In the genomic region with DNA sequence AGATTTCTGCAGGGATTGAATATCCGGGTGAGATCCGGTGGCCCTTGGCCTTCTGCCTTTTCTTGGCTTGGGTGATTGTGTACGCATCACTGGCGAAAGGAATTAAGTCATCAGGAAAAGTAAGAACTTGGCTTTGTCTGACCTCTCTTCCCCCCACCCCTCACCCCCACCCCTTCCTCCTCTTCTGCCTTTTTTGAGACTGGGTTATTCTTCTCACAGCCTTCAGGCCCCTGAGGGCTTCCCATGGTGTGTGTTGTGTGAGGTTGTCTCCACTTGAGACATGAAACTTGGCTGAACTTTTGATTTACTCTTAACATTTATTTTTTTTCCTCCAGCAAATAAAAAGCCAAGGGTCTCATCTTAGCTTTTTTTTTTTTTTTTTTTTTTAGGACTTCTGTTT, we compare ENCODE assay signal across 29 mouse cellular contexts. TPM values are rescaled to one million over a fixed set of nuclear protein-coding genes. Genes with fewer than 3 reads are reported as not detected.
"Had no signal": no experiment of that assay in that cellular context is flagged by ENCODE, and none has a peak within 500 bp of the region (broad histone marks: within the 10 kb centered on the region; RNA-seq: fewer than 3 reads in every experiment).

No protein-coding gene starts in this region.

- H3K4me1 ChIP-seq: heart, embryonic 10.5 days; heart, embryonic 12.5 days; hindbrain, embryonic 12.5 days; intestine, embryonic 15.5 days; limb, embryonic 13.5 days; liver, embryonic 13.5 days; liver, embryonic 15.5 days had no signal

- H3K27ac ChIP-seq: gastrocnemius, adult 2 months; heart, embryonic 10.5 days; hindbrain, embryonic 10.5 days; hindbrain, embryonic 12.5 days; hindbrain, embryonic 14.5 days; intestine, embryonic 15.5 days; layer of hippocampus, adult 2 months; left cerebral cortex, adult 2 months; limb, embryonic 13.5 days; liver, embryonic 13.5 days; liver, embryonic 15.5 days had no signal

- H3K9ac ChIP-seq: heart, embryonic 12.5 days; hindbrain, embryonic 12.5 days; hindbrain, embryonic 14.5 days; intestine, embryonic 15.5 days; limb, embryonic 13.5 days; liver, embryonic 13.5 days; liver, embryonic 15.5 days had no signal

- ATAC-seq: hindbrain, embryonic 16.5 days; inflammation-experienced regulatory T-cells, adult 6 months; intestine, embryonic 15.5 days; intestine, postnatal 0 days had no signal

- DNase-seq: gastrocnemius, adult 2 months; gastrocnemius, postnatal 10 days; gastrocnemius, postnatal 25 days; heart, adult 18-20 months; heart, postnatal 10 days; heart, postnatal 4 days; kidney, adult 18-20 months; kidney, adult 8-10 months; kidney, postnatal 10 days; kidney, postnatal 4 days; liver; liver, embryonic 13.5 days had no signal

- H3K4me3 ChIP-seq: gastrocnemius, adult 2 months; heart, embryonic 10.5 days; heart, embryonic 12.5 days; hindbrain, embryonic 10.5 days; hindbrain, embryonic 12.5 days; intestine, embryonic 15.5 days; layer of hippocampus, adult 2 months; left cerebral cortex, adult 2 months; limb, embryonic 13.5 days; liver, embryonic 13.5 days; liver, embryonic 15.5 days had no signal

- H3K27me3 ChIP-seq: intestine, embryonic 15.5 days; limb, embryonic 13.5 days; liver, embryonic 13.5 days; liver, embryonic 15.5 days had no signal

- H3K9me3 ChIP-seq: heart, embryonic 10.5 days; heart, embryonic 12.5 days; hindbrain, embryonic 10.5 days; hindbrain, embryonic 12.5 days; intestine, embryonic 15.5 days; limb, embryonic 13.5 days; liver, embryonic 13.5 days; liver, embryonic 15.5 days had no signal

- H3K36me3 ChIP-seq: heart, embryonic 10.5 days; heart, embryonic 12.5 days; hindbrain, embryonic 10.5 days; hindbrain, embryonic 12.5 days; intestine, embryonic 15.5 days; limb, embryonic 13.5 days; liver, embryonic 13.5 days; liver, embryonic 15.5 days had no signal

- H3K4me2 ChIP-seq: heart, embryonic 12.5 days; hindbrain, embryonic 12.5 days; hindbrain, embryonic 14.5 days; intestine, embryonic 15.5 days; limb, embryonic 13.5 days; liver, embryonic 11.5 days; liver, embryonic 13.5 days; liver, embryonic 15.5 days had no signal

RNA-seq across cellular contexts. Expression of gene Slc6a5, which starts 20.1 kb away (rescaled TPM):
- polyA plus RNA-seq: heart, embryonic 10.5 days; heart, embryonic 12.5 days; heart, embryonic 14.5 days; heart, embryonic 16.5 days; inflammation-experienced regulatory T-cells, adult 6 months; intestine, embryonic 15.5 days; intestine, postnatal 0 days; limb, embryonic 11.5 days; liver, embryonic 11.5 days; liver, embryonic 13.5 days; liver, embryonic 15.5 days had no signal

RNA-seq across cellular contexts. Expression of gene Nell1, which starts 44.7 kb away (rescaled TPM):
- polyA plus RNA-seq: inflammation-experienced regulatory T-cells, adult 6 months had no signal
